Mouse (Mus musculus) hindbrain, embryonic 11.5 days (tissue): Measurements from ENCODE around the gene Gm49333. TPM values are rescaled to one million over a fixed set of nuclear protein-coding genes. Genes with fewer than 3 reads are reported as not detected.

Experiments
- ATAC-seq: fragments of 200-750 bp; cut with Nextera tagmentation; 2 replicates; pipeline ENCODE4 v1.8.0; 2017; ENCODE audit warnings: mild to moderate bottlenecking, moderate TSS enrichment, moderate library complexity; ENCODE audit not compliant: low FRiP score
- DNase-seq: peaks from one replicate; pipeline ENCODE4 v3.0.0-alpha.2; 2015; ENCODE audit warnings: low spot score
- H3K27ac ChIP-seq: fragments of 300-500 bp; sonication (generic); 2 replicates; pipeline ENCODE4 v1.5.1; 2014; ENCODE audit warnings: mild to moderate bottlenecking, low read depth, low read length
- H3K27me3 ChIP-seq: fragments of 300-500 bp; sonication (generic); 2 replicates; pipeline ENCODE4 v1.6.1; 2014; ENCODE audit warnings: mild to moderate bottlenecking, low read length, moderate library complexity, mixed read lengths; ENCODE audit not compliant: control insufficient read depth, insufficient read depth
- H3K36me3 ChIP-seq: fragments of 300-500 bp; sonication (generic); 2 replicates; pipeline ENCODE4 v1.6.1; 2014; ENCODE audit warnings: mild to moderate bottlenecking, low read length, moderate library complexity, mixed read lengths; ENCODE audit not compliant: control insufficient read depth, insufficient read depth
- H3K4me1 ChIP-seq: fragments of 300-500 bp; sonication (generic); replicated peaks from 2 replicates; pipeline ENCODE4 v1.6.1; 2014; ENCODE audit warnings: low read length, mixed read lengths; ENCODE audit not compliant: control insufficient read depth, insufficient read depth
- H3K4me2 ChIP-seq: fragments of 300-500 bp; sonication (generic); replicated peaks from 2 replicates; pipeline ENCODE4 v1.6.1; 2014; ENCODE audit warnings: mild to moderate bottlenecking, low read depth, low read length
- H3K4me3 ChIP-seq: fragments of 300-500 bp; sonication (generic); 2 replicates; pipeline ENCODE4 v1.5.1; 2014; ENCODE audit warnings: low read depth, low read length
- H3K9ac ChIP-seq: fragments of 300-500 bp; sonication (generic); 2 replicates; pipeline ENCODE4 v1.6.1; 2014; ENCODE audit warnings: low read depth, low read length
- H3K9me3 ChIP-seq: fragments of 300-500 bp; sonication (generic); 2 replicates; pipeline ENCODE4 v1.6.1; 2016; ENCODE audit warnings: low read length; ENCODE audit not compliant: control insufficient read depth
- WGBS: fragments of 180-500 bp; shearing (Covaris S2); extraction: QIAGEN DNeasy Blood & Tissue Kit; methylation state at CpG from one replicate; pipeline ENCODE4 v1.1.7; 2014; 5-methylcytosine and 5-hydroxymethylcytosine counted together
- polyA plus RNA-seq: library from polyadenylated mRNA; unstranded; fragments of >200 nt; fragmentation: Nextera tagmentation; extraction: Ambion mirVana; gene quantifications from 2 replicates; pipeline ENCODE4 v1.2.1, GENCODE M21; 2014

The Gm49333 gene
- polyA plus RNA-seq, 1 experiment from 2014 or later = not detected

GRCm38 (mm10) chr16:20595737-20596136 lies 15.7 kb upstream of the Gm49333 start:
- H3K9ac ChIP-seq = no peak overlapping the region
- no peaks in the 10 kb centered on the region; the same call in 1 of the 2 replicates for H3K4me1 ChIP-seq
- peaks cover 29% of the 10 kb centered on the region for H3K27me3 ChIP-seq
- no peak overlapping the region for H3K4me2 ChIP-seq
- H3K36me3 ChIP-seq = no peaks in the 10 kb centered on the region
- H3K4me3 ChIP-seq = no peak overlapping the region
- ATAC-seq (no peak), DNase-seq (no peak)
- WGBS = 91% methylated on average over 4 of the region's 4 CpGs
- no peak overlapping the region for H3K27ac ChIP-seq
- H3K9me3 ChIP-seq = no peaks in the 10 kb centered on the region

GRCm38 (mm10) chr16:20596687-20597441 lies 14.5 kb upstream of the Gm49333 start:
- Histone ChIP-seq H3K36me3 (no peaks in the 10 kb centered on the region), H3K4me2 (no peak overlapping the region), H3K27ac (no peak overlapping the region), H3K4me3 (no peak overlapping the region), H3K27me3 (peaks cover 18% of the 10 kb centered on the region), H3K4me1 (no peaks in the 10 kb centered on the region), H3K9me3 (no peaks in the 10 kb centered on the region), H3K9ac (no peak overlapping the region)
- whole genome bisulfite sequencing = 74% methylated on average over 7 of the region's 7 CpGs
- DNase-seq = no peak
- ATAC-seq = no peak

GRCm38 (mm10) chr16:20600511-20600910 lies 10.9 kb upstream of the Gm49333 start:
- Histone ChIP-seq H3K36me3 (0 out of 2 replicates have a peak, but pooled peaks cover 4% of the 10 kb centered on the region), H3K9me3 (no peaks in the 10 kb centered on the region), H3K4me3 (no peak overlapping the region), H3K27me3 (no peaks in the 10 kb centered on the region), H3K4me2 (no peak overlapping the region), H3K9ac (no peak overlapping the region), H3K27ac (no peak overlapping the region), H3K4me1 (no peaks in the 10 kb centered on the region)
- ATAC-seq (no peak), DNase-seq (no peak)
- WGBS = 81% methylated on average over 5 of the region's 5 CpGs

- WGBS = 83% methylated on average over 9 of the region's 9 CpGs
- Histone ChIP-seq H3K4me1 (no peaks in the 10 kb centered on the region), H3K4me2 (no peak overlapping the region), H3K9ac (no peak overlapping the region), H3K27me3 (no peaks in the 10 kb centered on the region), H3K4me3 (no peak overlapping the region), H3K36me3 (peaks cover 13% of the 10 kb centered on the region), H3K27ac (no peak overlapping the region), H3K9me3 (no peaks in the 10 kb centered on the region)
- ATAC-seq (no peak), DNase-seq (no peak)
Measured at GRCm38 (mm10) chr16:20604705-20605104, 6.7 kb upstream of the Gm49333 start.

- peak; percentile 88 for DNase-seq
- Histone ChIP-seq H3K27ac (peak overlapping the region; percentile 82), H3K9me3 (no peaks in the 10 kb centered on the region), H3K27me3 (no peaks in the 10 kb centered on the region), H3K4me1 (no peaks in the 10 kb centered on the region), H3K9ac (peak overlapping the region; percentile 95), H3K36me3 (peaks cover 8% of the 10 kb centered on the region), H3K4me3 (peak overlapping the region; percentile 80), H3K4me2 (peak overlapping the region; percentile 73)
- ATAC-seq = peak; percentile 69
- whole genome bisulfite sequencing = under 1% methylated on average over 28 of the region's 28 CpGs
Measured at GRCm38 (mm10) chr16:20610501-20611356, 681 bp upstream of the Gm49333 start.

GRCm38 (mm10) chr16:20619541-20620398 lies 8.4 kb downstream of the Gm49333 start:
- ATAC-seq (peak; percentile 43), DNase-seq (peak; percentile 66)
- peak overlapping the region; percentile 91 for H3K27ac ChIP-seq
- no peaks in the 10 kb centered on the region for H3K9me3 ChIP-seq
- 2% methylated on average over 70 of the region's 83 CpGs for WGBS
- H3K4me3 ChIP-seq = peak overlapping the region; percentile 74
- no peaks in the 10 kb centered on the region; the same call in 1 of the 2 replicates for H3K27me3 ChIP-seq
- peak overlapping the region; percentile 86 for H3K9ac ChIP-seq
- H3K4me2 ChIP-seq = peak overlapping the region; percentile 98
- H3K4me1 ChIP-seq = peaks cover 9% of the 10 kb centered on the region; the same call in 1 of the 2 replicates
- H3K36me3 ChIP-seq = no peaks in the 10 kb centered on the region

- peak; percentile 49 for DNase-seq
- Histone ChIP-seq H3K27me3 (no peaks in the 10 kb centered on the region; the same call in 1 of the 2 replicates), H3K4me3 (peak overlapping the region; percentile 74), H3K4me1 (peaks cover 9% of the 10 kb centered on the region; the same call in 1 of the 2 replicates), H3K4me2 (peak overlapping the region; percentile 98), H3K9ac (peak overlapping the region; percentile 86), H3K36me3 (no peaks in the 10 kb centered on the region), H3K9me3 (no peaks in the 10 kb centered on the region), H3K27ac (peak overlapping the region; percentile 91)
- ATAC-seq = peak; percentile 14; the same call in 1 of the 2 replicates
- WGBS = 0% methylated on average over 9 of the region's 9 CpGs
Measured at GRCm38 (mm10) chr16:20620399-20620735, 9.0 kb downstream of the Gm49333 start.

- WGBS = 0% methylated on average over 28 of the region's 32 CpGs
- Histone ChIP-seq H3K36me3 (no peaks in the 10 kb centered on the region), H3K4me2 (peak overlapping the region; percentile 98), H3K4me3 (peak overlapping the region; percentile 74), H3K9ac (peak overlapping the region; percentile 86), H3K27me3 (no peaks in the 10 kb centered on the region; the same call in 1 of the 2 replicates), H3K9me3 (no peaks in the 10 kb centered on the region), H3K27ac (peak overlapping the region; percentile 91), H3K4me1 (peaks cover 9% of the 10 kb centered on the region; the same call in 1 of the 2 replicates)
- DNase-seq (peak; percentile 72), ATAC-seq (peak; percentile 52)
Measured at GRCm38 (mm10) chr16:20620751-20621190, 9.4 kb downstream of the Gm49333 start.
